ENCODE assay signal across 8 mouse cellular contexts in genomic region chr5:108368851-108369621, GRCm38 (mm10). TPM values are rescaled to one million over a fixed set of nuclear protein-coding genes. Genes with fewer than 3 reads are reported as not detected.
DNase-seq lines count a peak whose midpoint lies in the region; ATAC-seq and TF ChIP-seq lines count a peak whose summit lies in the region.

No protein-coding gene starts in this region.

- H3K79me3 ChIP-seq in C2C12 (ENCODE audit: low read depth) = no peaks in the 10 kb centered on the region

- peak overlapping the region; percentile 40 for H3ac ChIP-seq in C2C12 (ENCODE audit: control insufficient read depth, insufficient read length, low read depth)

- H3K4me1 ChIP-seq in embryonic facial prominence, embryonic 14.5 days (ENCODE audit: control insufficient read depth, insufficient read depth, low read length) = peaks cover 5% of the 10 kb centered on the region
- peaks cover 21% of the 10 kb centered on the region for H3K4me1 ChIP-seq in heart, embryonic 16.5 days (ENCODE audit: control insufficient read depth, insufficient read depth, low read length)
- peaks cover 26% of the 10 kb centered on the region for H3K4me1 ChIP-seq in liver, embryonic 15.5 days (replicated peaks)
- H3K4me1 ChIP-seq in neural tube, embryonic 12.5 days = peaks cover 27% of the 10 kb centered on the region

- no peak for TF ChIP-seq CTCF in C2C12 (IDR thresholded peaks at IDR 0.05; ENCODE audit: control insufficient read depth, insufficient read depth, insufficient read length)

- no peaks in the 10 kb centered on the region for H3K9me3 ChIP-seq in embryonic facial prominence, embryonic 14.5 days (ENCODE audit: control insufficient read depth, low read length)
- no peaks in the 10 kb centered on the region for H3K9me3 ChIP-seq in heart, embryonic 16.5 days (replicated peaks; ENCODE audit: control insufficient read depth, low read length)
- H3K9me3 ChIP-seq in liver, embryonic 15.5 days (replicated peaks) = no peaks in the 10 kb centered on the region
- no peaks in the 10 kb centered on the region for H3K9me3 ChIP-seq in neural tube, embryonic 12.5 days

- no peak overlapping the region for H3K27ac ChIP-seq in embryonic facial prominence, embryonic 14.5 days (replicated peaks; ENCODE audit: low read depth, low read length)
- no peak overlapping the region for H3K27ac ChIP-seq in heart, embryonic 16.5 days (ENCODE audit: low read length)
- H3K27ac ChIP-seq in liver, embryonic 15.5 days (replicated peaks) = no peak overlapping the region
- H3K27ac ChIP-seq in neural tube, embryonic 12.5 days = no peak overlapping the region

- ATAC-seq in embryonic facial prominence, embryonic 14.5 days (ENCODE audit: low read depth) = peak; percentile 31; the same call in 1 of the 2 replicates
- no peak for ATAC-seq in heart, embryonic 16.5 days (replicated peaks; ENCODE audit: extremely low read depth, insufficient read depth, low FRiP score)
- no peak for ATAC-seq in liver, embryonic 15.5 days (ENCODE audit: insufficient read depth)
- ATAC-seq in neural tube, embryonic 12.5 days (ENCODE audit: low FRiP score, low read depth) = no peak
- ATAC-seq in inflammation-experienced regulatory T-cells, adult 6 months = no peak

- peaks cover 33% of the 10 kb centered on the region for H3K27me3 ChIP-seq in C2C12 (ENCODE audit: control insufficient read depth, insufficient read depth, insufficient read length)
- peaks cover 93% of the 10 kb centered on the region for H3K27me3 ChIP-seq in embryonic facial prominence, embryonic 14.5 days (replicated peaks; ENCODE audit: control insufficient read depth, insufficient read depth, low read length)
- peaks cover 79% of the 10 kb centered on the region for H3K27me3 ChIP-seq in heart, embryonic 16.5 days (ENCODE audit: control insufficient read depth, insufficient read depth, low read length)
- peaks cover 97% of the 10 kb centered on the region for H3K27me3 ChIP-seq in liver, embryonic 15.5 days
- peaks cover 85% of the 10 kb centered on the region for H3K27me3 ChIP-seq in neural tube, embryonic 12.5 days (replicated peaks)

- no peaks in the 10 kb centered on the region for H3K79me2 ChIP-seq in C2C12 (ENCODE audit: control insufficient read depth, insufficient read depth)

- H3K4me2 ChIP-seq in embryonic facial prominence, embryonic 14.5 days (ENCODE audit: low read depth, low read length) = peak overlapping the region; percentile 97
- peak overlapping the region; percentile 93 for H3K4me2 ChIP-seq in heart, embryonic 16.5 days (ENCODE audit: low read depth, low read length)
- H3K4me2 ChIP-seq in liver, embryonic 15.5 days = peak overlapping the region; percentile 56
- H3K4me2 ChIP-seq in neural tube, embryonic 12.5 days (replicated peaks) = peak overlapping the region; percentile 96

- H3K36me3 ChIP-seq in C2C12 (ENCODE audit: control insufficient read depth, insufficient read depth) = no peaks in the 10 kb centered on the region
- H3K36me3 ChIP-seq in embryonic facial prominence, embryonic 14.5 days (ENCODE audit: control insufficient read depth, insufficient read depth, low read length) = no peaks in the 10 kb centered on the region
- no peaks in the 10 kb centered on the region for H3K36me3 ChIP-seq in heart, embryonic 16.5 days (ENCODE audit: control insufficient read depth, insufficient read depth)
- no peaks in the 10 kb centered on the region for H3K36me3 ChIP-seq in liver, embryonic 15.5 days (replicated peaks)
- H3K36me3 ChIP-seq in neural tube, embryonic 12.5 days = no peaks in the 10 kb centered on the region

- DNase-seq in adrenal gland, postnatal 25 days = peak; percentile 68
- peak; percentile 61 for DNase-seq in embryonic facial prominence, embryonic 14.5 days (ENCODE audit: low spot score)
- peak; percentile 85 for DNase-seq in layer of hippocampus, adult 11-12 months (ENCODE audit: low spot score)

- peak overlapping the region; percentile 6 for H3K4me3 ChIP-seq in C2C12 (ENCODE audit: insufficient read depth, poor library complexity, severe bottlenecking)
- peak overlapping the region; percentile 36 for H3K4me3 ChIP-seq in embryonic facial prominence, embryonic 14.5 days (ENCODE audit: low read depth, low read length)
- peak overlapping the region; percentile 60 for H3K4me3 ChIP-seq in heart, embryonic 16.5 days (ENCODE audit: low read length)
- H3K4me3 ChIP-seq in liver, embryonic 15.5 days (replicated peaks) = peak overlapping the region; percentile 41
- peak overlapping the region; percentile 26 for H3K4me3 ChIP-seq in neural tube, embryonic 12.5 days

- WGBS in embryonic facial prominence, embryonic 14.5 days = 1% methylated on average over 40 of the region's 49 CpGs
- WGBS in heart, embryonic 16.5 days = under 1% methylated on average over 48 of the region's 49 CpGs
- WGBS in liver, embryonic 15.5 days (ENCODE audit: insufficient replicate concordance) = under 1% methylated on average over 49 of the region's 49 CpGs
- under 1% methylated on average over 49 of the region's 49 CpGs for WGBS in neural tube, embryonic 12.5 days

- H3K9ac ChIP-seq in embryonic facial prominence, embryonic 14.5 days (ENCODE audit: low read depth, low read length) = no peak overlapping the region
- H3K9ac ChIP-seq in heart, embryonic 16.5 days (ENCODE audit: low read length) = peak overlapping the region; percentile 31; the same call in 1 of the 2 replicates
- H3K9ac ChIP-seq in liver, embryonic 15.5 days = no peak overlapping the region
- H3K9ac ChIP-seq in neural tube, embryonic 12.5 days = no peak overlapping the region

TF ChIP-seq in C2C12, 6 proteins besides CTCF, POLR2A, EP300 and RAD21:
- TF ChIP-seq MAX (IDR thresholded peaks at IDR 0.05) = no peak
- TF ChIP-seq USF1 (IDR thresholded peaks at IDR 0.05; ENCODE audit: low read depth) = no peak

RNA-seq across cellular contexts. Expression of gene Gm42517, which starts 1.3 kb away (rescaled TPM):
- 1.1 TPM for polyA plus RNA-seq in C2C12 (2012; fragmentation: generic; extraction: Trizol)
- 1.8 and 2.0 TPM in 2 replicates for total RNA-seq in adrenal gland, postnatal 25 days (2021)
- 0.21 and 0.77 TPM in 2 replicates for polyA plus RNA-seq in embryonic facial prominence, embryonic 14.5 days (2014; fragmentation: Nextera tagmentation; extraction: Ambion mirVana)
- polyA plus RNA-seq in heart, embryonic 16.5 days (2015; fragmentation: Nextera tagmentation; extraction: Ambion mirVana) = not detected in 2 replicates
- polyA plus RNA-seq in liver, embryonic 15.5 days (2015; fragmentation: Nextera tagmentation; extraction: Ambion mirVana) = 0.06 TPM in 1 of 2 replicates, not detected in the other
- 0.45 and 0.51 TPM in 2 replicates for polyA plus RNA-seq in neural tube, embryonic 12.5 days (2016; fragmentation: Nextera tagmentation; extraction: Ambion mirVana)
- not detected for polyA plus RNA-seq in inflammation-experienced regulatory T-cells, adult 6 months (2017; shearing (Covaris generic))

RNA-seq across cellular contexts. Expression of gene Pde6b, which starts 19.2 kb away (rescaled TPM):
- 0.01 TPM for polyA plus RNA-seq in C2C12 (2012; fragmentation: generic; extraction: Trizol)
- not detected in 2 replicates for total RNA-seq in adrenal gland, postnatal 25 days (2021)
- polyA plus RNA-seq in embryonic facial prominence, embryonic 14.5 days (2014; fragmentation: Nextera tagmentation; extraction: Ambion mirVana) = not detected in 2 replicates
- 0.26 TPM in 1 of 2 replicates, not detected in the other for polyA plus RNA-seq in heart, embryonic 16.5 days (2015; fragmentation: Nextera tagmentation; extraction: Ambion mirVana)
- 0.12 TPM in 1 of 2 replicates, not detected in the other for polyA plus RNA-seq in liver, embryonic 15.5 days (2015; fragmentation: Nextera tagmentation; extraction: Ambion mirVana)
- polyA plus RNA-seq in neural tube, embryonic 12.5 days (2016; fragmentation: Nextera tagmentation; extraction: Ambion mirVana) = 0.75 TPM in 1 of 2 replicates, not detected in the other
- 1 to 10 TPM; 1.2 to 1.4 (median 1.3) TPM for polyA plus RNA-seq in inflammation-experienced regulatory T-cells, adult 6 months (2017; shearing (Covaris generic))

RNA-seq across cellular contexts. Expression of gene Pigg, which starts 56.6 kb away (rescaled TPM):
- 1.8 TPM for polyA plus RNA-seq in C2C12 (2012; fragmentation: generic; extraction: Trizol)
- total RNA-seq in adrenal gland, postnatal 25 days (2021) = 12.1 and 13.8 TPM in 2 replicates
- polyA plus RNA-seq in embryonic facial prominence, embryonic 14.5 days (2014; fragmentation: Nextera tagmentation; extraction: Ambion mirVana) = 1.9 and 3.3 TPM in 2 replicates
- 5.4 and 6.3 TPM in 2 replicates for polyA plus RNA-seq in heart, embryonic 16.5 days (2015; fragmentation: Nextera tagmentation; extraction: Ambion mirVana)
- polyA plus RNA-seq in liver, embryonic 15.5 days (2015; fragmentation: Nextera tagmentation; extraction: Ambion mirVana) = 3.1 TPM in 2 replicates
- polyA plus RNA-seq in neural tube, embryonic 12.5 days (2016; fragmentation: Nextera tagmentation; extraction: Ambion mirVana) = 5.8 and 6.1 TPM in 2 replicates
- 1 to 10 TPM; 2.6 to 5.0 (median 4.6) TPM for polyA plus RNA-seq in inflammation-experienced regulatory T-cells, adult 6 months (2017; shearing (Covaris generic))

Comparison
In these comparisons a context has a peak if more than half of its experiments do, and no peak if none do; other contexts are left out.
1. H3K4me3 ChIP-seq: peak in every context shown above with its lines; median percentile 60 in heart, embryonic 16.5 days; 41 in liver, embryonic 15.5 days; 36 in embryonic facial prominence, embryonic 14.5 days; 26 in neural tube, embryonic 12.5 days; 6 in C2C12.